Mouse (Mus musculus): ENCODE measurements around the gene Slc38a2.

The Slc38a2 gene

GRCm38 (mm10) chr15:96688784-96689318 lies 10.7 kb downstream of the Slc38a2 start:
- Histone ChIP-seq H3K4me3 (replicated peaks; ENCODE audit: low read length) (no peak overlapping the region), H3K36me3 (ENCODE audit: insufficient read depth, low read length) (peaks cover 65% of the 10 kb centered on the region), H3K27me3 (ENCODE audit: insufficient read depth, low read length) (no peaks in the 10 kb centered on the region), H3K9me3 (ENCODE audit: low read length) (no peaks in the 10 kb centered on the region), H3K4me1 (replicated peaks; ENCODE audit: low read depth, low read length) (peaks cover 67% of the 10 kb centered on the region)
- TF ChIP-seq NANOG (IDR thresholded peaks at IDR 0.05; ENCODE audit: borderline replicate concordance, low read length) (no peak), CTCF (conservative IDR thresholded peaks at IDR 0.05; ENCODE audit: low read length) (no peak), POU5F1 (IDR thresholded peaks at IDR 0.05; ENCODE audit: borderline replicate concordance, low read length) (no peak)

- Histone ChIP-seq H3K27me3 (ENCODE audit: insufficient read depth, low read length) (no peaks in the 10 kb centered on the region), H3K36me3 (ENCODE audit: insufficient read depth, low read length) (peaks cover 57% of the 10 kb centered on the region), H3K4me1 (replicated peaks; ENCODE audit: low read depth, low read length) (peaks cover 59% of the 10 kb centered on the region), H3K9me3 (ENCODE audit: low read length) (no peaks in the 10 kb centered on the region), H3K4me3 (replicated peaks; ENCODE audit: low read length) (no peak overlapping the region)
- TF ChIP-seq CTCF (conservative IDR thresholded peaks at IDR 0.05; ENCODE audit: low read length): no peak
- TF ChIP-seq NANOG (IDR thresholded peaks at IDR 0.05; ENCODE audit: borderline replicate concordance, low read length): no peak
- no peak for TF ChIP-seq POU5F1 (IDR thresholded peaks at IDR 0.05; ENCODE audit: borderline replicate concordance, low read length)
Observed at GRCm38 (mm10) chr15:96688036-96688435, 11.5 kb downstream of the Slc38a2 start.

- peaks cover 50% of the 10 kb centered on the region for H3K36me3 ChIP-seq (ENCODE audit: insufficient read depth, low read length)
- H3K4me1 ChIP-seq (replicated peaks; ENCODE audit: low read depth, low read length): peaks cover 53% of the 10 kb centered on the region
- H3K27me3 ChIP-seq (ENCODE audit: insufficient read depth, low read length): peaks cover under 1% of the 10 kb centered on the region; the same call in 1 of the 2 replicates
- no peaks in the 10 kb centered on the region for H3K9me3 ChIP-seq (ENCODE audit: low read length)
- no peak for TF ChIP-seq POU5F1 (IDR thresholded peaks at IDR 0.05; ENCODE audit: borderline replicate concordance, low read length)
- TF ChIP-seq NANOG (IDR thresholded peaks at IDR 0.05; ENCODE audit: borderline replicate concordance, low read length): no peak
- TF ChIP-seq CTCF (conservative IDR thresholded peaks at IDR 0.05; ENCODE audit: low read length): no peak
- H3K4me3 ChIP-seq (replicated peaks; ENCODE audit: low read length): no peak overlapping the region
Observed at GRCm38 (mm10) chr15:96687366-96687765, 12.2 kb downstream of the Slc38a2 start.

GRCm38 (mm10) chr15:96686201-96687159 lies 13.1 kb downstream of the Slc38a2 start:
- Histone ChIP-seq H3K4me3 (replicated peaks; ENCODE audit: low read length) (no peak overlapping the region), H3K27me3 (ENCODE audit: insufficient read depth, low read length) (peaks cover 9% of the 10 kb centered on the region)
- TF ChIP-seq POU5F1 (IDR thresholded peaks at IDR 0.05; ENCODE audit: borderline replicate concordance, low read length) (no peak), NANOG (IDR thresholded peaks at IDR 0.05; ENCODE audit: borderline replicate concordance, low read length) (no peak), CTCF (conservative IDR thresholded peaks at IDR 0.05; ENCODE audit: low read length) (no peak)

GRCm38 (mm10) chr15:96685273-96685672 lies 14.3 kb downstream of the Slc38a2 start:
- no peak for TF ChIP-seq POU5F1 (IDR thresholded peaks at IDR 0.05; ENCODE audit: borderline replicate concordance, low read length)
- no peak for TF ChIP-seq NANOG (IDR thresholded peaks at IDR 0.05; ENCODE audit: borderline replicate concordance, low read length)
- TF ChIP-seq CTCF (conservative IDR thresholded peaks at IDR 0.05; ENCODE audit: low read length): no peak
- H3K27me3 ChIP-seq (ENCODE audit: insufficient read depth, low read length): peaks cover 9% of the 10 kb centered on the region
- no peaks in the 10 kb centered on the region for H3K9me3 ChIP-seq (ENCODE audit: low read length)
- no peak overlapping the region for H3K4me3 ChIP-seq (replicated peaks; ENCODE audit: low read length)
- peaks cover 29% of the 10 kb centered on the region for H3K36me3 ChIP-seq (ENCODE audit: insufficient read depth, low read length)
- H3K4me1 ChIP-seq (replicated peaks; ENCODE audit: low read depth, low read length): peaks cover 32% of the 10 kb centered on the region

More at GRCm38 (mm10) chr15:96686201-96687159, 13.1 kb downstream of the Slc38a2 start:
- Histone ChIP-seq H3K9me3 (ENCODE audit: low read length) (no peaks in the 10 kb centered on the region), H3K36me3 (ENCODE audit: insufficient read depth, low read length) (peaks cover 42% of the 10 kb centered on the region), H3K4me1 (replicated peaks; ENCODE audit: low read depth, low read length) (peaks cover 44% of the 10 kb centered on the region)

- H3K27me3 ChIP-seq (ENCODE audit: insufficient read depth, low read length): peaks cover 14% of the 10 kb centered on the region
- TF ChIP-seq POU5F1 (IDR thresholded peaks at IDR 0.05; ENCODE audit: borderline replicate concordance, low read length): no peak
- no peak for TF ChIP-seq NANOG (IDR thresholded peaks at IDR 0.05; ENCODE audit: borderline replicate concordance, low read length)
- no peak for TF ChIP-seq CTCF (conservative IDR thresholded peaks at IDR 0.05; ENCODE audit: low read length)
Observed at GRCm38 (mm10) chr15:96684132-96684830, 15.2 kb downstream of the Slc38a2 start.

GRCm38 (mm10) chr15:96678871-96679773 lies 20.4 kb downstream of the Slc38a2 start:
- no peak for TF ChIP-seq POU5F1 (IDR thresholded peaks at IDR 0.05; ENCODE audit: borderline replicate concordance, low read length)
- no peak for TF ChIP-seq NANOG (IDR thresholded peaks at IDR 0.05; ENCODE audit: borderline replicate concordance, low read length)
- no peak for TF ChIP-seq CTCF (conservative IDR thresholded peaks at IDR 0.05; ENCODE audit: low read length)
- Histone ChIP-seq H3K4me3 (replicated peaks; ENCODE audit: low read length) (no peak overlapping the region), H3K27me3 (ENCODE audit: insufficient read depth, low read length) (peaks cover 24% of the 10 kb centered on the region), H3K4me1 (replicated peaks; ENCODE audit: low read depth, low read length) (peaks cover 10% of the 10 kb centered on the region; the same call in 1 of the 2 replicates), H3K9me3 (ENCODE audit: low read length) (no peaks in the 10 kb centered on the region), H3K36me3 (ENCODE audit: insufficient read depth, low read length) (no peaks in the 10 kb centered on the region)

More at GRCm38 (mm10) chr15:96684132-96684830, 15.2 kb downstream of the Slc38a2 start:
- Histone ChIP-seq H3K4me3 (replicated peaks; ENCODE audit: low read length) (no peak overlapping the region), H3K36me3 (ENCODE audit: insufficient read depth, low read length) (peaks cover 20% of the 10 kb centered on the region), H3K4me1 (replicated peaks; ENCODE audit: low read depth, low read length) (peaks cover 31% of the 10 kb centered on the region), H3K9me3 (ENCODE audit: low read length) (no peaks in the 10 kb centered on the region)
